Mouse (Mus musculus): Measurements from ENCODE around the gene Thnsl2. TPM values are rescaled to one million over a fixed set of nuclear protein-coding genes. Genes with fewer than 3 reads are reported as not detected.
A peak's percentile ranks its signal among the peaks of the same experiment; 100 is the strongest.

Gene Thnsl2
- polyA plus RNA-seq, 1 experiment from 2014 or later = 5.3 TPM

- DNase-seq (ENCODE audit: low spot score) = no peak
- Histone ChIP-seq H3K9ac (ENCODE audit: low read length) (no peak overlapping the region), H3K4me2 (ENCODE audit: low read depth, severe bottlenecking) (no peak overlapping the region), H3K4me3 (ENCODE audit: low read depth, low read length) (no peak overlapping the region), H3K36me3 (ENCODE audit: control insufficient read depth, insufficient read depth, low read length) (no peaks in the 10 kb centered on the region), H3K27me3 (ENCODE audit: control insufficient read depth, insufficient read depth, low read length) (no peaks in the 10 kb centered on the region), H3K27ac (replicated peaks; ENCODE audit: low read depth, low read length) (no peak overlapping the region), H3K9me3 (ENCODE audit: control insufficient read depth, low read length) (no peaks in the 10 kb centered on the region), H3K4me1 (ENCODE audit: control insufficient read depth, insufficient read depth, low read length) (no peaks in the 10 kb centered on the region)
- WGBS = 62% methylated on average over 3 of the region's 3 CpGs
- no peak for ATAC-seq (ENCODE audit: insufficient number of reproducible peaks, low FRiP score, low TSS enrichment, low read depth)
These were observed 1.2 kb upstream of the Thnsl2 start for GRCm38 (mm10) chr6:71145288-71145989.

DNA sequence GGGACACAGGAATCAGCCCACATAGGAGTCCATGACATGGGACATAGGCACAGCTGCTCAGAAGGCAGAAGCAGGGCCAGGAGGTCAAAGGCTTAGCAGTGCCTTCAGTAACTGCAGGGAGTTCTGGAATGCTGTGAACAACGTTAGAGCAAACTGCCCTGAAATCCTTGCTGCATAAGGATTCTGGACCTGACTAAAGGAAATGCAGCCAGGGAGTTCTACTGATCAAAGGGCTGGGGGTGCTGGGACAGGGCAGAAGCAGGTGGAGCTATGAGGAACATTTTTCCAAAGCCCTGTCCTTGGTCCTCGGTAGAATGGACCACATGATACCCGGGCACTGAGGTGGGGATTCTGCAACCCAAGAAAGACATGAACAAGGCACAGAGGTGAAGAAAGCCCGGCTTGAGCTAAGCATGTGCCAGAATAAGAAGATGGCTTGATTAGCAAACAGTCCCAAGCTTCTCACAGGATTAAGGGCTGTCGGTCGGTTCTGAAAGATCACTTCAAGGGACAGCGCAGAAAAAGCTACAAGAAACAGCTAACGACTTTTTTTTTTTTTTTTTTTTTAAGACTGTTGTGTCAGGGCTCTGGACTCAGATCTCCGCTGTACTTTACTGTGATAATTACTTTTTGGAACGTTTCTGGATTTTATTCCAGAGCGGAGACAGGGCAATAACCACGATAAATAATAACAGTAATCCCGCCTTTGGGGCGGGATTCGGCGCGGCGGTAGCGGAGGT is 915 bp downstream of the Thnsl2 start:
- WGBS = 2% methylated on average over 19 of the region's 19 CpGs
- peak overlapping the region; percentile 54 for H3K4me3 ChIP-seq (ENCODE audit: low read depth, low read length)
- no peaks in the 10 kb centered on the region for H3K4me1 ChIP-seq (ENCODE audit: control insufficient read depth, insufficient read depth, low read length)
- peak overlapping the region; percentile 73 for H3K9ac ChIP-seq (ENCODE audit: low read length)
- no peaks in the 10 kb centered on the region for H3K36me3 ChIP-seq (ENCODE audit: control insufficient read depth, insufficient read depth, low read length)
- no peaks in the 10 kb centered on the region for H3K9me3 ChIP-seq (ENCODE audit: control insufficient read depth, low read length)
- peak overlapping the region; percentile 87 for H3K4me2 ChIP-seq (ENCODE audit: low read depth, severe bottlenecking)
- DNase-seq (ENCODE audit: low spot score) (no peak), ATAC-seq (ENCODE audit: insufficient number of reproducible peaks, low FRiP score, low TSS enrichment, low read depth) (peak; percentile 18; the same call in 1 of the 2 replicates)
- H3K27ac ChIP-seq (replicated peaks; ENCODE audit: low read depth, low read length) = no peak overlapping the region
- H3K27me3 ChIP-seq (ENCODE audit: control insufficient read depth, insufficient read depth, low read length) = no peaks in the 10 kb centered on the region

DNA sequence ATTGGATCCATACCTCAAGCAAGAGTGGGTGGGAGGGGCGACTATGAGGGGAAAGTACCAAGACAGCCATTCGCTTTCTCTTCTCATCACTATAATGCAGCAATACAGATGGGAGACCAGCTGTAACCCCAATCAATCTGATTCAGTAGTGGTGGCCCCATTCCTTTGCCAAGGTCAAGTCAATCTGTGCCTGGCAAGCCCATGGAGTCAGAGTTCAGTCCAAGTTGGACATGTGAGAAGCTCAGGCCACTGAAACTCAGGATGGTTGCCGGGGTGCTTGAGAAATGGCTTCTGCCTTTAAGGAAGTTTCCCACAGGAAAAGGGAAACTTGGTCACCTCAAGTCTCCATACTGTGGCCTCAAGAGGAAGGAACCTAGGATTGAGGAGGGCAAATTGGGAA is 9.2 kb downstream of the Thnsl2 start:
- Histone ChIP-seq H3K36me3 (ENCODE audit: control insufficient read depth, insufficient read depth, low read length) (no peaks in the 10 kb centered on the region), H3K4me2 (ENCODE audit: low read depth, severe bottlenecking) (no peak overlapping the region), H3K27me3 (ENCODE audit: control insufficient read depth, insufficient read depth, low read length) (no peaks in the 10 kb centered on the region), H3K27ac (replicated peaks; ENCODE audit: low read depth, low read length) (no peak overlapping the region), H3K9me3 (ENCODE audit: control insufficient read depth, low read length) (no peaks in the 10 kb centered on the region), H3K9ac (ENCODE audit: low read length) (no peak overlapping the region), H3K4me1 (ENCODE audit: control insufficient read depth, insufficient read depth, low read length) (no peaks in the 10 kb centered on the region), H3K4me3 (ENCODE audit: low read depth, low read length) (no peak overlapping the region)
- WGBS = 87% methylated on average over 3 of the region's 3 CpGs
- DNase-seq (ENCODE audit: low spot score) = no peak
- ATAC-seq (ENCODE audit: insufficient number of reproducible peaks, low FRiP score, low TSS enrichment, low read depth) = no peak

- DNase-seq (ENCODE audit: low spot score) (no peak), ATAC-seq (ENCODE audit: insufficient number of reproducible peaks, low FRiP score, low TSS enrichment, low read depth) (no peak)
- 78% methylated on average over 11 of the region's 11 CpGs for WGBS
- Histone ChIP-seq H3K9me3 (ENCODE audit: control insufficient read depth, low read length) (no peaks in the 10 kb centered on the region), H3K27me3 (ENCODE audit: control insufficient read depth, insufficient read depth, low read length) (no peaks in the 10 kb centered on the region), H3K4me2 (ENCODE audit: low read depth, severe bottlenecking) (no peak overlapping the region), H3K9ac (ENCODE audit: low read length) (no peak overlapping the region), H3K4me3 (ENCODE audit: low read depth, low read length) (no peak overlapping the region), H3K36me3 (ENCODE audit: control insufficient read depth, insufficient read depth, low read length) (no peaks in the 10 kb centered on the region), H3K27ac (replicated peaks; ENCODE audit: low read depth, low read length) (no peak overlapping the region), H3K4me1 (ENCODE audit: control insufficient read depth, insufficient read depth, low read length) (no peaks in the 10 kb centered on the region)
These were observed 10.7 kb downstream of the Thnsl2 start for GRCm38 (mm10) chr6:71133559-71133958.

DNA sequence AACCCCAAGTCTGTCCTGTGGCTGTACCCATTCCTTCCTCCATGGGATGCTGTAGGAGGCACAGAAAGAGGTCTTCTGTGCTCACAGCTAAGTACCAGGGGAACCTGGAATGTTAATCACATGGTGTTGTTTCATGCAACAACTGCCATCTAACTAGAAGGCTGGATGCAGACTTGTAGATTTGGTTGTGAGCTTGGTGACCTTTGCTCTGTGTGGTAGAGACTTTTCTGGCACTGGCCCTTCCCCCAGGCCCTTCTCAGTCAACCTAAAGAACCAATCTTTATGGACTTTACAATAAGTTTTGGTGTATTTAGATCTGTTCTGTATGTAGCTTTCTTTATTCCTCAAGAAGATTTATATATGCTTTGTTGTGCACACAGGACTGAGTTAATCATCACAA is 13.2 kb downstream of the Thnsl2 start:
- no peak overlapping the region for H3K9ac ChIP-seq (ENCODE audit: low read length)
- no peak overlapping the region for H3K4me3 ChIP-seq (ENCODE audit: low read depth, low read length)
- DNase-seq (ENCODE audit: low spot score) = no peak
- H3K9me3 ChIP-seq (ENCODE audit: control insufficient read depth, low read length) = no peaks in the 10 kb centered on the region
- no peaks in the 10 kb centered on the region for H3K27me3 ChIP-seq (ENCODE audit: control insufficient read depth, insufficient read depth, low read length)
- no peak overlapping the region for H3K4me2 ChIP-seq (ENCODE audit: low read depth, severe bottlenecking)
- no peak overlapping the region for H3K27ac ChIP-seq (replicated peaks; ENCODE audit: low read depth, low read length)
- ATAC-seq (ENCODE audit: insufficient number of reproducible peaks, low FRiP score, low TSS enrichment, low read depth) = no peak
- no peaks in the 10 kb centered on the region for H3K36me3 ChIP-seq (ENCODE audit: control insufficient read depth, insufficient read depth, low read length)
- H3K4me1 ChIP-seq (ENCODE audit: control insufficient read depth, insufficient read depth, low read length) = no peaks in the 10 kb centered on the region

DNA sequence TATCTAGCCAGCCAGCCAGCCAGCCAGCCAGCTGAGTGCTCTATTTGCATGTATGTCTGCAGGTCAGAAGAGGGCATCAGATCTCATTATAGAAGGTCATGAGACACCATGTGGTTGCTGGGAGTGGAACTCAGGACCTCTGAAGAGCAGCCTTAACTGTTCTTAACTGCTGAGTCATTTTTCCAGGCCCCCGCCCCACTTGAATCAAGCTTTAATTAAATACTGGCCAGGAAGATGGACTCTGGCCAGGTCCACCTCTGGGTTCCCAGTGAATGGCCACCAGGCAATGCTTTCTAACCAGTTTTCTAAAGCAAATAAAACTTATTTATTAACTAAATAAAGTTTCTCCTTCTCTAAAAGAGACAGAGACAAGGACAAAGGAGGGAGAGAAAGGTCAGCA is 14.0 kb downstream of the Thnsl2 start:
- WGBS = 92% methylated on average over 1 of the region's 1 CpGs
- H3K4me2 ChIP-seq (ENCODE audit: low read depth, severe bottlenecking) = no peak overlapping the region

DNA sequence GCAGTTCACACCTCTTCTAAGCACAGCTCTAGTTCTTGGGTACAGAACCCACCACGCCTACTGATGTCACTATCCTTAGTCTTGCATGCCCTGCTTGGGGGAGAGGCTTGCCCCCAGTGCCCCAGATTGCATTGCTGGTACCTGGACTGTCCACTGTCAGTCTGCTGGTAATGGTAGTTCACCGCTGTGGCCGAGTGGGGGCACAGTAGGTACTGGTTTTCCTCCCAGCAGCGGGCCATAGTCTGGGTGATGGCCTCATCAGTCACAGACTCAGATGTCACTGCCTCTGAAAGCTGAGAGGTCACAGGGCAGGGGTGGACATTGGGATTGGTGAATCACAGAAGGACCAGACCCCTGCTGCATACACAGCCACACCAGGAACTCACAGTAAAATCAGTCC is 15.2 kb downstream of the Thnsl2 start:
- WGBS = 47% methylated on average over 4 of the region's 4 CpGs
- Histone ChIP-seq H3K4me2 (ENCODE audit: low read depth, severe bottlenecking) (no peak overlapping the region), H3K4me1 (ENCODE audit: control insufficient read depth, insufficient read depth, low read length) (no peaks in the 10 kb centered on the region), H3K36me3 (ENCODE audit: control insufficient read depth, insufficient read depth, low read length) (no peaks in the 10 kb centered on the region), H3K9ac (ENCODE audit: low read length) (no peak overlapping the region), H3K27ac (replicated peaks; ENCODE audit: low read depth, low read length) (no peak overlapping the region), H3K9me3 (ENCODE audit: control insufficient read depth, low read length) (no peaks in the 10 kb centered on the region), H3K4me3 (ENCODE audit: low read depth, low read length) (no peak overlapping the region), H3K27me3 (ENCODE audit: control insufficient read depth, insufficient read depth, low read length) (no peaks in the 10 kb centered on the region)
- ATAC-seq (ENCODE audit: insufficient number of reproducible peaks, low FRiP score, low TSS enrichment, low read depth) (no peak), DNase-seq (ENCODE audit: low spot score) (no peak)

More for the DNA sequence above, 14.0 kb downstream of the Thnsl2 start:
- Histone ChIP-seq H3K27me3 (ENCODE audit: control insufficient read depth, insufficient read depth, low read length) (no peaks in the 10 kb centered on the region), H3K27ac (replicated peaks; ENCODE audit: low read depth, low read length) (no peak overlapping the region), H3K36me3 (ENCODE audit: control insufficient read depth, insufficient read depth, low read length) (no peaks in the 10 kb centered on the region), H3K9ac (ENCODE audit: low read length) (no peak overlapping the region), H3K4me3 (ENCODE audit: low read depth, low read length) (no peak overlapping the region), H3K4me1 (ENCODE audit: control insufficient read depth, insufficient read depth, low read length) (no peaks in the 10 kb centered on the region), H3K9me3 (ENCODE audit: control insufficient read depth, low read length) (no peaks in the 10 kb centered on the region)
- ATAC-seq (ENCODE audit: insufficient number of reproducible peaks, low FRiP score, low TSS enrichment, low read depth) (no peak), DNase-seq (ENCODE audit: low spot score) (no peak)

DNA sequence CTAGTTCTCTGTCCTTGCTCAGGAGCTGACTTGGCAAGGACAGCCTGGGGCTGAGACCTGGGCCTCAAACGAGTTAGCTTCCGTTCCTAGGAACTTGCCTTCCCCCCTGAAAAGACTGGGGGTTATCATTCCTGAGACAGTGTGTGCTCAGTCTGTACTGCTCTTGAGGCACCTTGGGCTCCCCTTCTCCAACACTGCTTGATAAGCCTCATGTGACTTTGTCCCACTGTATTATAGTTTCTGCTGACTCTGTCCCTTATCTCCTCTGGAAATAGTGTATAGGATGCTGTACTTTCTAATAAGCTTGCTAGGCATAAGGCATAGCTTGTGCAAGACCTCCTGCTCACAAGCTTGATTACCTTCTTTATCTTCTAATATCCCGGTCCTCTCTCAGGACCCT is 17.9 kb downstream of the Thnsl2 start:
- ATAC-seq (ENCODE audit: insufficient number of reproducible peaks, low FRiP score, low TSS enrichment, low read depth) (no peak), DNase-seq (ENCODE audit: low spot score) (no peak)
- no peak overlapping the region for H3K27ac ChIP-seq (replicated peaks; ENCODE audit: low read depth, low read length)
- 69% methylated on average over 3 of the region's 3 CpGs for WGBS
- no peaks in the 10 kb centered on the region for H3K4me1 ChIP-seq (ENCODE audit: control insufficient read depth, insufficient read depth, low read length)
- no peak overlapping the region for H3K4me2 ChIP-seq (ENCODE audit: low read depth, severe bottlenecking)
- H3K9me3 ChIP-seq (ENCODE audit: control insufficient read depth, low read length) = no peaks in the 10 kb centered on the region
- no peaks in the 10 kb centered on the region for H3K36me3 ChIP-seq (ENCODE audit: control insufficient read depth, insufficient read depth, low read length)
- no peaks in the 10 kb centered on the region for H3K27me3 ChIP-seq (ENCODE audit: control insufficient read depth, insufficient read depth, low read length)
- H3K4me3 ChIP-seq (ENCODE audit: low read depth, low read length) = no peak overlapping the region
- H3K9ac ChIP-seq (ENCODE audit: low read length) = no peak overlapping the region
